Mouse (Mus musculus) heart, embryonic 16.5 days (tissue): ENCODE measurements at regions not wholly inside any gene's neighbourhood (a gene's known extent, or its start where the extent isn't known, plus 50 kb on each side); places are given as distances from the start of the nearest gene placed in this dataset.

Experiments used
- ATAC-seq: fragments of 200-750 bp; cut with Nextera tagmentation; replicated peaks from 2 replicates; pipeline ENCODE4 v1.8.0; 2017; ENCODE audit warnings: moderate number of reproducible peaks; ENCODE audit not compliant: insufficient read depth, low FRiP score; ENCODE audit errors: extremely low read depth
- H3K27ac ChIP-seq: fragments of 300-500 bp; sonication (generic); 2 replicates; pipeline ENCODE4 v1.5.1; 2014; ENCODE audit warnings: mild to moderate bottlenecking, low read length, control low read depth, moderate library complexity
- H3K27me3 ChIP-seq: fragments of 300-500 bp; sonication (generic); 2 replicates; pipeline ENCODE4 v1.6.1; 2014; ENCODE audit warnings: low read length, mixed read lengths; ENCODE audit not compliant: control insufficient read depth, insufficient read depth
- H3K36me3 ChIP-seq: fragments of 300-500 bp; sonication (generic); 2 replicates; pipeline ENCODE4 v1.6.1; 2014; ENCODE audit not compliant: control insufficient read depth, insufficient read depth
- H3K4me1 ChIP-seq: fragments of 300-500 bp; sonication (generic); 2 replicates; pipeline ENCODE4 v1.6.1; 2014; ENCODE audit warnings: low read length, mixed read lengths; ENCODE audit not compliant: control insufficient read depth, insufficient read depth
- H3K4me2 ChIP-seq: fragments of 300-500 bp; sonication (generic); 2 replicates; pipeline ENCODE4 v1.6.1; 2014; ENCODE audit warnings: low read depth, mild to moderate bottlenecking, control low read depth, low read length
- H3K4me3 ChIP-seq: fragments of 300-500 bp; sonication (generic); 2 replicates; pipeline ENCODE4 v1.5.1; 2014; ENCODE audit warnings: mild to moderate bottlenecking, control low read depth, low read length
- H3K9ac ChIP-seq: fragments of 300-500 bp; sonication (generic); 2 replicates; pipeline ENCODE4 v1.6.1; 2014; ENCODE audit warnings: low read length, control low read depth
- H3K9me3 ChIP-seq: fragments of 300-500 bp; sonication (generic); replicated peaks from 2 replicates; pipeline ENCODE4 v1.6.1; 2016; ENCODE audit warnings: low read length; ENCODE audit not compliant: control insufficient read depth
- WGBS: fragments of 180-500 bp; shearing (Covaris S2); extraction: QIAGEN DNeasy Blood & Tissue Kit; methylation state at CpG from one replicate; pipeline ENCODE4 v1.1.7; 2014; 5-methylcytosine and 5-hydroxymethylcytosine counted together

GRCm38 (mm10) chr1:189985516-189986205 is 63.5 kb upstream of the Smyd2 start:
- Histone ChIP-seq H3K36me3 (no peaks in the 10 kb centered on the region), H3K4me3 (no peak overlapping the region), H3K9me3 (no peaks in the 10 kb centered on the region), H3K4me1 (no peaks in the 10 kb centered on the region), H3K9ac (no peak overlapping the region), H3K4me2 (no peak overlapping the region), H3K27ac (no peak overlapping the region), H3K27me3 (no peaks in the 10 kb centered on the region)
- ATAC-seq: no peak
- 50% methylated on average over 11 of the region's 11 CpGs for WGBS

GRCm38 (mm10) chr1:189978244-189978643 is 56.1 kb upstream of the Smyd2 start:
- H3K4me3 ChIP-seq: no peak overlapping the region
- WGBS: 70% methylated on average over 10 of the region's 10 CpGs
- H3K9ac ChIP-seq: no peak overlapping the region
- no peaks in the 10 kb centered on the region for H3K27me3 ChIP-seq
- H3K27ac ChIP-seq: no peak overlapping the region
- no peaks in the 10 kb centered on the region for H3K36me3 ChIP-seq
- no peak overlapping the region for H3K4me2 ChIP-seq
- no peaks in the 10 kb centered on the region for H3K4me1 ChIP-seq
- no peak for ATAC-seq
- H3K9me3 ChIP-seq: no peaks in the 10 kb centered on the region

- Histone ChIP-seq H3K27ac (no peak overlapping the region), H3K9me3 (no peaks in the 10 kb centered on the region), H3K9ac (no peak overlapping the region), H3K36me3 (no peaks in the 10 kb centered on the region), H3K27me3 (no peaks in the 10 kb centered on the region), H3K4me3 (no peak overlapping the region), H3K4me2 (no peak overlapping the region), H3K4me1 (no peaks in the 10 kb centered on the region)
- no peak for ATAC-seq
- WGBS: 83% methylated on average over 9 of the region's 9 CpGs
These were observed 53.5 kb upstream of the Smyd2 start for GRCm38 (mm10) chr1:189975660-189976059.

- no peak overlapping the region for H3K4me3 ChIP-seq
- peak overlapping the region; percentile 39 for H3K9ac ChIP-seq
- no peaks in the 10 kb centered on the region for H3K9me3 ChIP-seq
- H3K27me3 ChIP-seq: no peaks in the 10 kb centered on the region
- H3K36me3 ChIP-seq: no peaks in the 10 kb centered on the region
- peak overlapping the region; percentile 39 for H3K4me2 ChIP-seq
- no peaks in the 10 kb centered on the region for H3K4me1 ChIP-seq
- ATAC-seq: peak; percentile 65
- H3K27ac ChIP-seq: no peak overlapping the region
- WGBS: 13% methylated on average over 13 of the region's 13 CpGs
These were observed 50.7 kb upstream of the Smyd2 start for GRCm38 (mm10) chr1:189972790-189973406.
